Mouse (Mus musculus): ENCODE results near the gene Fbxl14. TPM values are rescaled to one million over a fixed set of nuclear protein-coding genes. Genes with fewer than 3 reads are reported as not detected.

Fbxl14 gene
- polyA plus RNA-seq, 1 experiment from 2014 or later: 4.1 TPM

- Histone ChIP-seq H3K27me3 (replicated peaks) (no peaks in the 10 kb centered on the region), H3K9me3 (replicated peaks) (no peaks in the 10 kb centered on the region), H3K4me1 (replicated peaks) (peaks cover 49% of the 10 kb centered on the region), H3K4me3 (no peak overlapping the region), H3K27ac (ENCODE audit: poor library complexity, severe bottlenecking) (no peak overlapping the region), H3K36me3 (peaks cover 17% of the 10 kb centered on the region), H3K4me2 (no peak overlapping the region), H3K9ac (no peak overlapping the region)
- no peak for ATAC-seq (ENCODE audit: insufficient number of reproducible peaks, low FRiP score)
- 12% methylated on average over 2 of the region's 2 CpGs for WGBS
Observed at GRCm38 (mm10) chr6:119485486-119485885, 6.0 kb downstream of the Fbxl14 start.

- ATAC-seq (ENCODE audit: insufficient number of reproducible peaks, low FRiP score): no peak
- Histone ChIP-seq H3K4me2 (no peak overlapping the region), H3K9me3 (replicated peaks) (no peaks in the 10 kb centered on the region)
Observed at GRCm38 (mm10) chr6:119486381-119487084, 7.1 kb downstream of the Fbxl14 start.

GRCm38 (mm10) chr6:119487085-119487458 lies 7.6 kb downstream of the Fbxl14 start:
- no peak for ATAC-seq (ENCODE audit: insufficient number of reproducible peaks, low FRiP score)

More at GRCm38 (mm10) chr6:119486381-119487084, 7.1 kb downstream of the Fbxl14 start:
- H3K36me3 ChIP-seq: peaks cover 16% of the 10 kb centered on the region
- no peak overlapping the region for H3K9ac ChIP-seq
- 88% methylated on average over 12 of the region's 12 CpGs for WGBS
- H3K4me3 ChIP-seq: no peak overlapping the region
- peaks cover 50% of the 10 kb centered on the region for H3K4me1 ChIP-seq (replicated peaks)
- no peak overlapping the region for H3K27ac ChIP-seq (ENCODE audit: poor library complexity, severe bottlenecking)
- no peaks in the 10 kb centered on the region for H3K27me3 ChIP-seq (replicated peaks)

GRCm38 (mm10) chr6:119487619-119488018 lies 8.2 kb downstream of the Fbxl14 start:
- Histone ChIP-seq H3K27me3 (replicated peaks) (no peaks in the 10 kb centered on the region), H3K36me3 (peaks cover 16% of the 10 kb centered on the region), H3K9me3 (replicated peaks) (no peaks in the 10 kb centered on the region), H3K4me2 (no peak overlapping the region), H3K9ac (no peak overlapping the region), H3K4me3 (no peak overlapping the region), H3K27ac (ENCODE audit: poor library complexity, severe bottlenecking) (no peak overlapping the region), H3K4me1 (replicated peaks) (peaks cover 43% of the 10 kb centered on the region)
- 84% methylated on average over 9 of the region's 9 CpGs for WGBS
- ATAC-seq (ENCODE audit: insufficient number of reproducible peaks, low FRiP score): no peak

More at GRCm38 (mm10) chr6:119487085-119487458, 7.6 kb downstream of the Fbxl14 start:
- Histone ChIP-seq H3K36me3 (peaks cover 16% of the 10 kb centered on the region), H3K4me1 (replicated peaks) (peaks cover 46% of the 10 kb centered on the region), H3K9ac (no peak overlapping the region), H3K9me3 (replicated peaks) (no peaks in the 10 kb centered on the region), H3K4me3 (no peak overlapping the region), H3K4me2 (no peak overlapping the region), H3K27ac (ENCODE audit: poor library complexity, severe bottlenecking) (no peak overlapping the region), H3K27me3 (replicated peaks) (no peaks in the 10 kb centered on the region)
- WGBS: 82% methylated on average over 7 of the region's 7 CpGs

DNA sequence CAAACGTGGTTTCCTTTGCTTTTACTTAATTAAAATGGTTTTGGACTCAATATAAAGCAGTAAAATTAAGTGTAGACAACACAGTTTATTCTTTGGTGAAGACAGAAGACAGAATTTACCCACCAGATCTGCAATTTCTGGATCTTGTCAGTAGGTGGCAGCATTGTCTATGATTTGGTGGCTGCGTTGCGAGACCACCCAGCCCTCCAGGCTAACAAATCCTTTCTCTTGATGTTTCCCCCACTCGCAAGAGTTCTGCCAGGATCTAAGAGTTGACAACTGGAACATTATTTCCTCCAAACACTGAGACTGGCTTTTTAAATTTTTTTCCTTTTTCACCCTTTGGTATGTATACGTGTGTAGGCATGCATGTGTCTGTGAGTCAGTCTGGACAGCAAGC lies 10.3 kb downstream of the Fbxl14 start:
- whole genome bisulfite sequencing: 11% methylated on average over 5 of the region's 5 CpGs

GRCm38 (mm10) chr6:119490549-119490948 lies 11.1 kb downstream of the Fbxl14 start:
- no peak overlapping the region for H3K27ac ChIP-seq (ENCODE audit: poor library complexity, severe bottlenecking)
- H3K4me3 ChIP-seq: no peak overlapping the region
- peak overlapping the region; percentile 9; the same call in 1 of the 2 replicates for H3K4me2 ChIP-seq
- H3K27me3 ChIP-seq (replicated peaks): no peaks in the 10 kb centered on the region
- H3K9me3 ChIP-seq (replicated peaks): no peaks in the 10 kb centered on the region
- peaks cover 16% of the 10 kb centered on the region for H3K4me1 ChIP-seq (replicated peaks)
- 31% methylated on average over 11 of the region's 11 CpGs for WGBS
- no peak for ATAC-seq (ENCODE audit: insufficient number of reproducible peaks, low FRiP score)
- no peaks in the 10 kb centered on the region for H3K36me3 ChIP-seq
- H3K9ac ChIP-seq: no peak overlapping the region

More for the DNA sequence above, 10.3 kb downstream of the Fbxl14 start:
- H3K9me3 ChIP-seq (replicated peaks): no peaks in the 10 kb centered on the region
- H3K4me2 ChIP-seq: peak overlapping the region; percentile 25; the same call in 1 of the 2 replicates
- no peak overlapping the region for H3K27ac ChIP-seq (ENCODE audit: poor library complexity, severe bottlenecking)
- H3K9ac ChIP-seq: no peak overlapping the region
- ATAC-seq (ENCODE audit: insufficient number of reproducible peaks, low FRiP score): no peak
- H3K4me3 ChIP-seq: no peak overlapping the region
- H3K4me1 ChIP-seq (replicated peaks): peaks cover 23% of the 10 kb centered on the region
- peaks cover under 1% of the 10 kb centered on the region; the same call in 1 of the 2 replicates for H3K36me3 ChIP-seq
- H3K27me3 ChIP-seq (replicated peaks): no peaks in the 10 kb centered on the region

DNA sequence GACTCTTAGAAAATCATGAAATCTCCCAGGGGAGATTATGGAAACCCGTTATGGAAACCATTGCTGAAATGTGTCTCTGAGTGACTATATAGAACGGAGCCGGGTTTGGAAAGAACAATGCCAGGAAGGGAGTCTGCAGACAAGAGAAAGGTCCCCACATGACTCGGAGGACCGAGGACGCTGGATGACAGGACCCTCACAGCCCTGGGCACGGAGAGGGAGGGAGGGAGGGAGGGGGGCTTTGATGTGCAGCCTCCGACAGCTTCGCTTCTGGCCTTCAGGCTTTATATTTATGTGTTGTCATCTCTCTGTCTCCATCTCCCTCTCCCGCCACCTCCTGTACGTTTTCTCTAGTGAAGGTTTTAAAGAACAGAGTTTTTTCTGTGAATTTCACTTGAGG lies 11.5 kb downstream of the Fbxl14 start:
- Histone ChIP-seq H3K27ac (ENCODE audit: poor library complexity, severe bottlenecking) (no peak overlapping the region), H3K4me1 (replicated peaks) (peaks cover 14% of the 10 kb centered on the region), H3K36me3 (no peaks in the 10 kb centered on the region), H3K9ac (no peak overlapping the region), H3K4me3 (no peak overlapping the region), H3K9me3 (replicated peaks) (no peaks in the 10 kb centered on the region), H3K27me3 (replicated peaks) (no peaks in the 10 kb centered on the region), H3K4me2 (peak overlapping the region; percentile 9; the same call in 1 of the 2 replicates)
- ATAC-seq (ENCODE audit: insufficient number of reproducible peaks, low FRiP score): no peak
- WGBS: 41% methylated on average over 11 of the region's 11 CpGs

GRCm38 (mm10) chr6:119491997-119492629 lies 12.6 kb downstream of the Fbxl14 start:
- H3K9ac ChIP-seq: no peak overlapping the region
- H3K27me3 ChIP-seq (replicated peaks): no peaks in the 10 kb centered on the region
- H3K4me3 ChIP-seq: no peak overlapping the region
- H3K27ac ChIP-seq (ENCODE audit: poor library complexity, severe bottlenecking): no peak overlapping the region
- no peak for ATAC-seq (ENCODE audit: insufficient number of reproducible peaks, low FRiP score)
- H3K4me2 ChIP-seq: no peak overlapping the region
- peaks cover 14% of the 10 kb centered on the region for H3K4me1 ChIP-seq (replicated peaks)
- 71% methylated on average over 9 of the region's 9 CpGs for WGBS
- no peaks in the 10 kb centered on the region for H3K9me3 ChIP-seq (replicated peaks)
- no peaks in the 10 kb centered on the region for H3K36me3 ChIP-seq

- Histone ChIP-seq H3K9me3 (replicated peaks) (no peaks in the 10 kb centered on the region), H3K27me3 (replicated peaks) (no peaks in the 10 kb centered on the region), H3K4me3 (no peak overlapping the region), H3K9ac (no peak overlapping the region), H3K27ac (ENCODE audit: poor library complexity, severe bottlenecking) (no peak overlapping the region), H3K4me2 (no peak overlapping the region), H3K4me1 (replicated peaks) (peaks cover 14% of the 10 kb centered on the region), H3K36me3 (no peaks in the 10 kb centered on the region)
- 54% methylated on average over 7 of the region's 7 CpGs for WGBS
- no peak for ATAC-seq (ENCODE audit: insufficient number of reproducible peaks, low FRiP score)
Observed at GRCm38 (mm10) chr6:119492630-119493014, 13.2 kb downstream of the Fbxl14 start.

DNA sequence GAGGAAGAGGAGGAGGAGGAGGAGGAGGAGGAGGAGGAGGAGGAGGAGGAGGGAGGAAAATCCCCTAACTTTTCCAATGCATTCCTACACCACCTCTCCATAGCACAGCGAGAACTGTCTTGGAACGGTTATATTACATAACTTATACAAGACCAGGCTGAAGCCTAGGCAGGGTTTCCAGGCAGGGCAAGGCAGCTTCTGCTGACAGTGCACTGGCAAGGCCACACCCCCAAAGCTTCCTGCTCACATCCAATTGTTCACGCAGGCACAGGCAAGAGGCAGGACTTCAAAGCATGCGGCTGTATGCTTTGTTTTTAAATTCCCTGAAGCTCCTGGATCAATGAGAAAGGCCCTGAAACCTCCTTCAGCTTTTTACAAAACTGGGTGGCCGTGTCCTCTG lies 19.8 kb downstream of the Fbxl14 start:
- no peak overlapping the region for H3K27ac ChIP-seq (ENCODE audit: poor library complexity, severe bottlenecking)
- H3K4me2 ChIP-seq: no peak overlapping the region
- H3K4me3 ChIP-seq: no peak overlapping the region
- 33% methylated on average over 5 of the region's 5 CpGs for WGBS
- peaks cover 22% of the 10 kb centered on the region for H3K4me1 ChIP-seq (replicated peaks)
- H3K9ac ChIP-seq: no peak overlapping the region
- no peaks in the 10 kb centered on the region for H3K27me3 ChIP-seq (replicated peaks)
- no peak for ATAC-seq (ENCODE audit: insufficient number of reproducible peaks, low FRiP score)
- H3K36me3 ChIP-seq: no peaks in the 10 kb centered on the region
- H3K9me3 ChIP-seq (replicated peaks): no peaks in the 10 kb centered on the region

- H3K27me3 ChIP-seq (replicated peaks): no peaks in the 10 kb centered on the region
- H3K9ac ChIP-seq: no peak overlapping the region
- no peaks in the 10 kb centered on the region for H3K36me3 ChIP-seq
- H3K27ac ChIP-seq (ENCODE audit: poor library complexity, severe bottlenecking): no peak overlapping the region
- no peak overlapping the region for H3K4me3 ChIP-seq
- ATAC-seq (ENCODE audit: insufficient number of reproducible peaks, low FRiP score): no peak
- peaks cover 27% of the 10 kb centered on the region for H3K4me1 ChIP-seq (replicated peaks)
- WGBS: 68% methylated on average over 5 of the region's 5 CpGs
- no peak overlapping the region for H3K4me2 ChIP-seq
- no peaks in the 10 kb centered on the region for H3K9me3 ChIP-seq (replicated peaks)
Observed at GRCm38 (mm10) chr6:119500086-119500485, 20.6 kb downstream of the Fbxl14 start.

Data from heart, embryonic 12.5 days (tissue).